Mouse (Mus musculus): ENCODE measurements around the gene Fam78a.

GRCm38 (mm10) chr2:32074404-32074803, 10.3 kb downstream of the Fam78a start:
- TF ChIP-seq CTCF (IDR thresholded peaks at IDR 0.05; ENCODE audit: low read depth) (no peak), EP300 (IDR thresholded peaks at IDR 0.05; ENCODE audit: low read depth) (no peak)

Data from liver, postnatal 0 days (tissue).